Mouse (Mus musculus): Measurements from ENCODE around the gene Mlxipl.

The Mlxipl gene

GRCm38 (mm10) chr5:135144469-135144868 is 54.8 kb downstream of the Mlxipl start:
- in situ Hi-C loops (cut with MboI; ENCODE audit: low sequenced_read_pairs), result no loop called here

GRCm38 (mm10) chr5:135145532-135145931 is 55.8 kb downstream of the Mlxipl start:
- in situ Hi-C loops (cut with MboI; ENCODE audit: low sequenced_read_pairs), result no loop called here

GRCm38 (mm10) chr5:135145955-135146354 is 56.3 kb downstream of the Mlxipl start:
- in situ Hi-C loops (cut with MboI; ENCODE audit: low sequenced_read_pairs), result no loop called here

GRCm38 (mm10) chr5:135148715-135149052 is 59.0 kb downstream of the Mlxipl start:
- in situ Hi-C loops (cut with MboI; ENCODE audit: low sequenced_read_pairs), result no loop called here

- in situ Hi-C loops (cut with MboI; ENCODE audit: low sequenced_read_pairs), result no loop called here
Measured at GRCm38 (mm10) chr5:135149053-135149819, 59.5 kb downstream of the Mlxipl start, which contains the start of gene Tbl2. Gene Tbl2 (plus strand): TSS chr5:135149657.

- in situ Hi-C loops (cut with MboI; ENCODE audit: low sequenced_read_pairs), result no loop called here
Measured at GRCm38 (mm10) chr5:135149820-135150178, 60.1 kb downstream of the Mlxipl start.

- in situ Hi-C loops (cut with MboI; ENCODE audit: low sequenced_read_pairs), result no loop called here
Measured at GRCm38 (mm10) chr5:135156496-135156895, 66.8 kb downstream of the Mlxipl start.

GRCm38 (mm10) chr5:135161221-135161620 is 71.5 kb downstream of the Mlxipl start:
- in situ Hi-C loops (cut with MboI; ENCODE audit: low sequenced_read_pairs), result no loop called here

- in situ Hi-C loops (cut with MboI; ENCODE audit: low sequenced_read_pairs), result no loop called here
Measured at GRCm38 (mm10) chr5:135161650-135162049, 72.0 kb downstream of the Mlxipl start.

GRCm38 (mm10) chr5:135162361-135162760 is 72.7 kb downstream of the Mlxipl start:
- in situ Hi-C loops (cut with MboI; ENCODE audit: low sequenced_read_pairs), result no loop called here

- in situ Hi-C loops (cut with MboI; ENCODE audit: low sequenced_read_pairs), result no loop called here
Measured at GRCm38 (mm10) chr5:135162821-135163220, 73.1 kb downstream of the Mlxipl start.

GRCm38 (mm10) chr5:135166909-135167308 is 77.2 kb downstream of the Mlxipl start:
- in situ Hi-C loops (cut with MboI; ENCODE audit: low sequenced_read_pairs), result no loop called here

GRCm38 (mm10) chr5:135167469-135167868 is 77.8 kb downstream of the Mlxipl start:
- in situ Hi-C loops (cut with MboI; ENCODE audit: low sequenced_read_pairs), result no loop called here

GRCm38 (mm10) chr5:135168063-135169062 is 78.7 kb downstream of the Mlxipl start, which contains the start of gene Bcl7b:
Gene Bcl7b (plus strand): TSS chr5:135168283.
- in situ Hi-C loops (cut with MboI; ENCODE audit: low sequenced_read_pairs), result no loop called here

- in situ Hi-C loops (cut with MboI; ENCODE audit: low sequenced_read_pairs), result no loop called here
Measured at GRCm38 (mm10) chr5:135169479-135169878, 79.8 kb downstream of the Mlxipl start.

- in situ Hi-C loops (cut with MboI; ENCODE audit: low sequenced_read_pairs), result no loop called here
Measured at GRCm38 (mm10) chr5:135171688-135172220, 82.1 kb downstream of the Mlxipl start.

- in situ Hi-C loops (cut with MboI; ENCODE audit: low sequenced_read_pairs), result no loop called here
Measured at GRCm38 (mm10) chr5:135172986-135173385, 83.3 kb downstream of the Mlxipl start.

- in situ Hi-C loops (cut with MboI; ENCODE audit: low sequenced_read_pairs), result no loop called here
Measured at GRCm38 (mm10) chr5:135175086-135175485, 85.4 kb downstream of the Mlxipl start.

GRCm38 (mm10) chr5:135178523-135178922 is 88.8 kb downstream of the Mlxipl start:
- in situ Hi-C loops (cut with MboI; ENCODE audit: low sequenced_read_pairs), result no loop called here

- in situ Hi-C loops (cut with MboI; ENCODE audit: low sequenced_read_pairs), result no loop called here
Measured at GRCm38 (mm10) chr5:135178996-135179395, 89.3 kb downstream of the Mlxipl start.

- in situ Hi-C loops (cut with MboI; ENCODE audit: low sequenced_read_pairs), result no loop called here
Measured at GRCm38 (mm10) chr5:135179616-135180015, 89.9 kb downstream of the Mlxipl start.

Measured in CH12F3 (cell line).